Mouse (Mus musculus): ENCODE data around the gene Gm44965. TPM values are rescaled to one million over a fixed set of nuclear protein-coding genes. Genes with fewer than 3 reads are reported as not detected.
A peak's percentile ranks its signal among the peaks of the same experiment; 100 is the strongest.

The Gm44965 gene
- polyA plus RNA-seq, 1 experiment from 2014 or later = not detected

DNA sequence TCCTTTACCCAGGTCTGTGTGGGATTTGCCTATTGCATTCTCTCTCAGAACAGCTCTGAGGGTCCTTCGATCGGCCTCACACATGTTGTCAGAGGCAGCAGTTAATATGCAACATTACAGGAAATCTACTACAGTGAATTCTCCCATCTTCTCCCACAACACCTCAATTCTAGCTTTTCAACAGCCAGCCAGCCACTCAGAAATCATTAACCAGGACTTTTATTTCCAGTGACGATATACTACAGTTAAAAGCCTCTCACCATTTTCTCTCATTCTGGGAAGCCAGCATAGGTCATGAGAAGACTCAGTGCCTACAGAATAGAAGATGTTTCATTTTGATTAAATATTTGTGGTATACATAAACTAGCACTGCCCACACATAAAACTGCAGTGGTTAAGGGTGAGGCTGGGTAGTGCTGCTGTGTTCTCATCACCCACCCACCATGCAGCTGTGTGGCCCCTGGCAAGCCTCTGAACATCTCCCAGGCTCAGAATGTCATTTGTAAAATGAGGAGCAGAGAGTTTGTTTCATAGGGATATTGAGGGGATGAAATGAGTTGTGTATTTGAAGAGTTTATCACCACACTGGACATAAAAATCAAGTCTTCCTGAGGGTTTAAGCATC lies 2.4 kb upstream of the Gm44965 start:
- Histone ChIP-seq H3K36me3 (peaks cover 9% of the 10 kb centered on the region), H3K4me3 (no peak overlapping the region), H3K27me3 (replicated peaks) (no peaks in the 10 kb centered on the region), H3K9me3 (peaks cover 3% of the 10 kb centered on the region; the same call in 1 of the 2 replicates), H3K9ac (no peak overlapping the region), H3K4me2 (replicated peaks) (no peak overlapping the region), H3K27ac (no peak overlapping the region), H3K4me1 (peaks cover 21% of the 10 kb centered on the region)
- ATAC-seq (ENCODE audit: low FRiP score, low read depth) = no peak
- 33% methylated on average over 3 of the region's 3 CpGs for WGBS

DNA sequence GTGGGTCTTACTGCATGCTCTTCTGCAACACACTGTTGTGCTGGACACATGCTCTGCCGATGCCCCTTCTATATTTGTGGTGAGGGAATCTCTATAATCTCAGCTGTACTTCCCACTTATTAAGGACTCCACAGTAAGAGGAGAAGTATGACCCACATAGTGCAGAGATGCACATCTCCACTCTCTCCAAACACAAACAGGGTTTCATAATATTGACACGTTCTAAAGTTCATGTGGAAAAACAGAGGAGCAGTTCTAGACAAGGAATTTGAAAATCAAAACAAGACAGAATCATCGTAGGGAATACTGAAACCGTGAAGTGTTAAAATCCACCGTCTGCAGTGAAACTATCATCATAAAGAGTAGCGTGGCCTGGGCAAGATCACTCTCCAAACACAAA lies 1.9 kb upstream of the Gm44965 start:
- peaks cover 8% of the 10 kb centered on the region for H3K9me3 ChIP-seq
- WGBS = 90% methylated on average over 6 of the region's 6 CpGs
- no peak overlapping the region for H3K9ac ChIP-seq
- peaks cover 21% of the 10 kb centered on the region for H3K4me1 ChIP-seq
- H3K4me2 ChIP-seq (replicated peaks) = no peak overlapping the region
- H3K27ac ChIP-seq = no peak overlapping the region
- ATAC-seq (ENCODE audit: low FRiP score, low read depth) = no peak
- no peaks in the 10 kb centered on the region for H3K27me3 ChIP-seq (replicated peaks)
- peaks cover 15% of the 10 kb centered on the region for H3K36me3 ChIP-seq
- no peak overlapping the region for H3K4me3 ChIP-seq

DNA sequence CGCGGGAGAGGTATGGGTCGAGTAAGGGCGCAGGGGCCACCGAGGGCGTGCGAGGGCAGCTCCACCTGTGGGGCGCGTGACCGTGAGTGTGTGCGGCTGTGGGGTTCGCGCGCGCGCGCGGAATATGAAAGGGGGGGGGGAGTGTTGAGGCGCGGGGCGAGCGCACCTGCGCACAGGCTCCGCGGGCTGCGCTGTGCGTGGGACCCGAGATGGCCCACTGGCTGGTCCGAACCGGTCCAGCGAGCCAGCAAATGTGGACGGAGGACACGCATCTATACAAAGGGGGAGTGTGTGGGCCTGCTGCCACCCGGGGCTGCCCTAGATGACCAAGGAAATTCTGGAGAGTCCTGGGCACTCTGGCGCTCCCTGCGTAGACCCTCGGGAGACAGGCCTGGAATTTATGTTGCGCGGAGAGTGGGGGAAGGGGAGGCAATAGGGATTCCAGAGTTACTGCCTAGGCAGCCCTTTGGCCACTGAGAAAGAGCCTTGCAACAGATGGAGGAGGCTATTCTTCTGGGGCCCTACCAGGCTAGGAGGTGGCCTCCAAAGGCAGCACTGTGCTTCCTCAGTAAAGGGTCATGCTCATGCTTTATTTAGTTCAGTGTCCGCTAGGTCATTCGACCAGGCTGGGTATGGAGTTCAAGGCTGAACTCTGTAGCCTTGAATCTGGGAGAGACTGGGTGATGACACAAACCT lies 450 bp downstream of the Gm44965 start:
- Histone ChIP-seq H3K4me1 (peaks cover 21% of the 10 kb centered on the region), H3K4me2 (replicated peaks) (peak overlapping the region; percentile 66), H3K9me3 (peaks cover 23% of the 10 kb centered on the region), H3K27ac (peak overlapping the region; percentile 81), H3K36me3 (peaks cover 38% of the 10 kb centered on the region), H3K4me3 (peak overlapping the region; percentile 78), H3K27me3 (replicated peaks) (no peaks in the 10 kb centered on the region), H3K9ac (peak overlapping the region; percentile 88)
- ATAC-seq (ENCODE audit: low FRiP score, low read depth) = peak; percentile 74
- under 1% methylated on average over 38 of the region's 41 CpGs for WGBS

DNA sequence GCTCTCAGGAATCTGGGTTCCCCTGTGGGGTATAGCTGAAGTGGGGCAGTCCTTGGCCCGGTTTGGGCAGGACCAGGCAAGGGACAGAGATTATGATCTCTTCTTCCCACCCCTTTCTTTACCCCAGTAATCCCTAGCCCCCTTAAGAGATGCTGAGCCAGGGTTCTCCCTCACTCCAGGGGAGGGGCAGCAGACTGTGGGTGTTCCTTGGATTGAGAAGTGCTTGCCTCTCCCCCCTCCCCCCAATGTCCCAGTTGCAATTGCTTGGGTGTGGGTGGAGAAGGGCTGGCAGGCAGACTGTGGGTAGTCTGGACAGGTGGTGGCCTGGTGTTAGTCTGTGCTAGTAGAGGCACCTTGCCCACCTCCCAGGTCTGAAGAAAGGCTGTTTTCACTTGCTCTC lies 1.5 kb downstream of the Gm44965 start:
- no peak overlapping the region for H3K27ac ChIP-seq

DNA sequence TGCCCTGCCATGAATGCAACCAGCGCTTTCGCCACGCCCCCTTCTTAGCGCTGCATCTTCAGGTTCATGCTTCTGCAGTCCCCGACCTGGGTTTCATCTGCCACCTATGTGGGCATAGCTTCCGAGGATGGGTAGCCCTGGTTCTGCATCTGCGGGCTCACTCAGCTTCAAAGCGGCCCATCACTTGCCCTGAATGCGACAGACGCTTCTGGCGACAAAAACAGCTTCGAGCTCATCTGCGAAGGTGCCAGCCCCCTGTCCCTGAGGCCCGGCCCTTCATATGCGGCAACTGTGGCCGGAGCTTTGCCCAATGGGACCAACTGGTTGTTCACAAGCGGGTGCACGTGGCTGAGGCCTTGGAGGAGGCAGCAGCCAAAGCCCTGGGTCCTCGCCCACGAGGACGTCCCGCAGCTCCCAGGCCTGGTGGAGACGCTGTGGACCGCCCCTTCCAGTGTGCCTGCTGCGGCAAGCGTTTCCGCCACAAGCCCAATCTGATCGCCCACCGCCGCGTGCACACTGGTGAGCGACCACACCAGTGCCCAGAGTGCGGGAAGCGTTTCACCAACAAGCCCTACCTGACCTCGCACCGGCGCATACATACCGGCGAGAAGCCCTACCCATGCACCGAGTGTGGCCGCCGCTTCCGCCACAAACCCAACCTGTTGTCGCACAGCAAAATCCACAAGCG lies 2.9 kb downstream of the Gm44965 start:
- WGBS = 97% methylated on average over 45 of the region's 45 CpGs
- H3K27me3 ChIP-seq (replicated peaks) = no peaks in the 10 kb centered on the region
- H3K36me3 ChIP-seq = peaks cover 48% of the 10 kb centered on the region
- no peak overlapping the region for H3K27ac ChIP-seq
- H3K9ac ChIP-seq = no peak overlapping the region
- no peak overlapping the region for H3K4me3 ChIP-seq
- ATAC-seq (ENCODE audit: low FRiP score, low read depth) = no peak
- H3K4me2 ChIP-seq (replicated peaks) = no peak overlapping the region
- peaks cover 27% of the 10 kb centered on the region for H3K4me1 ChIP-seq
- H3K9me3 ChIP-seq = peaks cover 23% of the 10 kb centered on the region

More for the DNA sequence above, 1.5 kb downstream of the Gm44965 start:
- Histone ChIP-seq H3K4me2 (replicated peaks) (peak overlapping the region; percentile 66), H3K4me3 (no peak overlapping the region), H3K9me3 (peaks cover 23% of the 10 kb centered on the region), H3K9ac (peak overlapping the region; percentile 88; the same call in 1 of the 2 replicates), H3K36me3 (peaks cover 48% of the 10 kb centered on the region), H3K27me3 (replicated peaks) (no peaks in the 10 kb centered on the region), H3K4me1 (peaks cover 21% of the 10 kb centered on the region)
- 67% methylated on average over 1 of the region's 1 CpGs for WGBS
- no peak for ATAC-seq (ENCODE audit: low FRiP score, low read depth)

DNA sequence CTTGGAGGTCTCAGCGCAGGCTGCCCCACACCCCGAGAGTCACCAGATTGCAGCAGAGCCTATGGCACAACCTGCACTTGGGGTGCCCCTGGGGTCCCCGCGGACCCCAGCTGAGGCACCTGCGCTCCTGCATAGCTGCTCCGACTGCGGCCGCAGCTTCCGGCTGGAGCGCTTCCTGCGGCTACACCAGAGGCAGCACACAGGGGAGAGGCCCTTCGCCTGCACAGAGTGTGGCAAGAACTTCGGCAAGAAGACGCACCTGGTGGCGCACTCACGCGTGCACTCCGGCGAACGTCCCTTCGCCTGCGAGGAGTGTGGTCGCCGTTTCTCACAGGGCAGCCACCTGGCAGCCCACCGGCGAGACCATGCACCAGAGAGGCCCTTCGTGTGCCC lies 3.5 kb downstream of the Gm44965 start:
- Histone ChIP-seq H3K27me3 (replicated peaks) (no peaks in the 10 kb centered on the region), H3K9me3 (peaks cover 23% of the 10 kb centered on the region), H3K9ac (no peak overlapping the region), H3K4me2 (replicated peaks) (no peak overlapping the region), H3K4me1 (peaks cover 27% of the 10 kb centered on the region), H3K27ac (no peak overlapping the region), H3K36me3 (peaks cover 48% of the 10 kb centered on the region), H3K4me3 (no peak overlapping the region)
- 96% methylated on average over 27 of the region's 27 CpGs for WGBS
- ATAC-seq (ENCODE audit: low FRiP score, low read depth) = no peak

DNA sequence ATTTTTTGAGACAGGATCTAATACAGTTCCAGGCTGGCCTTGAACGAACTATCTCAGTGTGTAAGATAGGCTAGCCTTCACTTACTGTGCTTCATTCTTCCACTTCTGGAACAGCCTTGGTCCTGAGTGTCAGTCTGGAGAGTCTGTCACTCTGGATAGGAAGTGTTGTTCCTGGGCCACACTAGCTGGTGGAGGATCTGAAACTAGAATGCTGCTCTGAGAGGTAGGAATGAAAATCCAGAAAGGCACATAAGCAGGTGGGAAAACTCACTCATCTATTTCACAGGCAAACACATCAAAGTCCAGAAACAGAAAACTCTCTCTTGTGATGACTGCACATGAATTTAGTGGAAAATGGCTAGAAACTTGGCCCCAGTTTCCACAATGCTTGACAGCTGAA lies 6.9 kb downstream of the Gm44965 start:
- no peak overlapping the region for H3K27ac ChIP-seq
- H3K9me3 ChIP-seq = peaks cover 23% of the 10 kb centered on the region
- H3K36me3 ChIP-seq = peaks cover 45% of the 10 kb centered on the region
- H3K4me2 ChIP-seq (replicated peaks) = 0 out of 2 replicates have a peak overlapping the region, but pooled peaks have one; percentile 76
- no peak for ATAC-seq (ENCODE audit: low FRiP score, low read depth)
- H3K27me3 ChIP-seq (replicated peaks) = no peaks in the 10 kb centered on the region
- no peak overlapping the region for H3K4me3 ChIP-seq
- H3K4me1 ChIP-seq = peaks cover 13% of the 10 kb centered on the region
- H3K9ac ChIP-seq = no peak overlapping the region
- WGBS = 90% methylated on average over 1 of the region's 1 CpGs

DNA sequence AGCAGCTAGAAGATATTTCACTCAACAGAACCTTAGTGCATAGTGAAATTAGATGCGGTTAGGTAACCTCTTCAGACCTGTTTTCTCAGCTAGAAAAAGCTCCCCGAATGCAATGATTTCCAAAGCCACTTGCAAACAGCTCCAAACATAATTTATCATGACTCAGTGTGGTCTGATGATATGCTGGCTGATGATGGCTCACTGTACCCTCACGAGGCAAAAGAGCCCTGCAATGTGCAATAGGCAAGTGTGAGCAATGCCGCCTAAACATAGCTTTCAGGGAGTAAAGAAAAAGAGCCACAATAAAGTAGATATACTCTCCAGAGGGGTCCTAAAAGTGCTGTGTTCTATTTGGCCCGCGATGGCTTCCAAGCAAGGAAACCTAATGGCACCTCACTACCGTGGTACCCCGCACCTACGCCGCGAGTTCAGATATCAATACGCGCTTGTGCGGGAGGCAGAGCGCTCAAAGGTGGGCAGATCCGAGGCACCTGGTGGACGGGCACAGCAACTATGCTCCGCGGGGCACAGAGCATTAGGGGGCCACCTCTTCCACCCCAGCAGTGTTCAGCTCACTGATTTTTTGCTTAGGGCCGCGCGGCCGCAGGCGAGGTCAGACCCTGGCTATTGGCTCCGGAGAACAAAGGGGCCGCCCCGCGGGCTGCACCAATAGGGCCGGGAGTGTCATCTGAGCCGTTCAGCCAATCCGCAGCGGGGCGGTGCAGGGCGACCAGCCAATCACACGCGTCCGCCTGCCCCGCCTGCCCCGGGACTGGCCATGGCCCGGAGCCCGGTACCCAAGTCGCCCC lies 7.7 kb downstream of the Gm44965 start, which contains the start of gene Zfp775:
TSS of gene Zfp775 (plus strand) at position 793 of the 809 bp plus-strand sequence.
- peak within 1 kb of the TSS; percentile 76 for H3K4me2 ChIP-seq (replicated peaks)
- peaks cover 19% of the 10 kb centered on the region for H3K9me3 ChIP-seq
- H3K27ac ChIP-seq = peak within 1 kb of the TSS; percentile 77
- peaks cover 38% of the 10 kb centered on the region for H3K36me3 ChIP-seq
- H3K4me3 ChIP-seq = peak within 1 kb of the TSS; percentile 61
- H3K9ac ChIP-seq = peak within 1 kb of the TSS; percentile 78
- no peaks in the 10 kb centered on the region for H3K27me3 ChIP-seq (replicated peaks)
- 5% methylated on average over 42 of the region's 42 CpGs for WGBS
- ATAC-seq (ENCODE audit: low FRiP score, low read depth) = peak; percentile 99
- H3K4me1 ChIP-seq = peaks cover 13% of the 10 kb centered on the region

DNA sequence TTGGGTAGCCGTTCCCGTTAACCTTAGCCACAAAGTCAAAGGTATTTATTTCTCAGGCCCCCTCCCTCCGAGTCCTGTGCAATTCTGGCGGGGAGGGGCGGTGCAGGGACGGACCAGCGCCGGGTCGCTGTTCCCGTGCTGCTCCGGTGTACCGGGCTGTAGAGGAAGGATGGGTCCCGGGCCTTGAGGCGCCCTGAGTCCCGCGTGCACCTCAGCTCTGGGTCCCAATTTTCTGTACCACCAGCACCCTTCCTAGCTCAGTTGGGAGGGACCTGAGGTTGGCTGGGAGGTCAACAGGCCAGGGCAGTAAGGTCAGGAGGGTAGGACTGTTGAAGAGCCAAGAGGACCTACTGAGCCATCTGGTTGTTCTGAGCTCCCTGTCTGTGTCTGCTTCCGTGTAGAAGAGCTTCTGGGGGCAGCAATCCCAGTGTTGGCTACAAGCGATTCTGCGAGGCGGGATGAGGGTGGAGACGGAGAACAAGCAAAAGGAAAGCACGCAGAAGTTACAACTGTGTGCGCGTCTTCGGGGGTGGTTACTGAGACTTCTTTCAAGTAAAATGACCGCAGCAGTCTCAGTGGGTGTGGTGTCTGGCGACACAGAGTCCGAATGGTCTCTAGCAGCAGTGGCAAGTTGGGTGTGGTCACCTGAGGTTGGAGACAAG lies 8.5 kb downstream of the Gm44965 start:
- H3K36me3 ChIP-seq = peaks cover 30% of the 10 kb centered on the region
- peaks cover 13% of the 10 kb centered on the region for H3K4me1 ChIP-seq
- WGBS = under 1% methylated on average over 28 of the region's 28 CpGs
- peak; percentile 81 for ATAC-seq (ENCODE audit: low FRiP score, low read depth)
- peak overlapping the region; percentile 61 for H3K4me3 ChIP-seq
- H3K27me3 ChIP-seq (replicated peaks) = no peaks in the 10 kb centered on the region
- peak overlapping the region; percentile 78 for H3K9ac ChIP-seq
- peak overlapping the region; percentile 77; the same call in 1 of the 2 replicates for H3K27ac ChIP-seq
- peak overlapping the region; percentile 76 for H3K4me2 ChIP-seq (replicated peaks)
- peaks cover 12% of the 10 kb centered on the region for H3K9me3 ChIP-seq

DNA sequence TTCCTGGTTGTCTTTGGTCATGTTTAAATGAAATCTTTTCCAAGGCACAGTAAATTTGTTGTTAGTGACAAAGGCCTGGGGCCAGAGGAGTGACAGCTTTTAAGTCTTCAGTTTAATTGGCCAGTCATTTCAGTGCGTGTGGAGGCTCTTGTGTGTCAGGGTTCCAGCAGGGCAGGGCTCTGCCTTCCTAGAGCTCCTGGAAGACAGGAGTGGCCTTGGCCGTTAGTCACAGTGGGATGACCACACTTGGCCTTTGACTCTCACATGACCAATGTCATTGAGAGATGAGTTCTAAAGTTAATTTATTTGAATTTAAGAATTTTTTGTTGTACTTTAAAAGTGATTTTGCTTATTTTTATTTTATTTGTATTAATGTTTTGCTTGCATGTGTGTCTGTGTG lies 14.4 kb downstream of the Gm44965 start:
- 54% methylated on average over 2 of the region's 2 CpGs for WGBS
- ATAC-seq (ENCODE audit: low FRiP score, low read depth) = no peak
- Histone ChIP-seq H3K9me3 (no peaks in the 10 kb centered on the region), H3K4me2 (replicated peaks) (no peak overlapping the region), H3K27ac (no peak overlapping the region), H3K36me3 (peaks cover 2% of the 10 kb centered on the region; the same call in 1 of the 2 replicates), H3K9ac (no peak overlapping the region), H3K4me1 (peaks cover 2% of the 10 kb centered on the region; the same call in 1 of the 2 replicates), H3K4me3 (no peak overlapping the region), H3K27me3 (replicated peaks) (no peaks in the 10 kb centered on the region)

DNA sequence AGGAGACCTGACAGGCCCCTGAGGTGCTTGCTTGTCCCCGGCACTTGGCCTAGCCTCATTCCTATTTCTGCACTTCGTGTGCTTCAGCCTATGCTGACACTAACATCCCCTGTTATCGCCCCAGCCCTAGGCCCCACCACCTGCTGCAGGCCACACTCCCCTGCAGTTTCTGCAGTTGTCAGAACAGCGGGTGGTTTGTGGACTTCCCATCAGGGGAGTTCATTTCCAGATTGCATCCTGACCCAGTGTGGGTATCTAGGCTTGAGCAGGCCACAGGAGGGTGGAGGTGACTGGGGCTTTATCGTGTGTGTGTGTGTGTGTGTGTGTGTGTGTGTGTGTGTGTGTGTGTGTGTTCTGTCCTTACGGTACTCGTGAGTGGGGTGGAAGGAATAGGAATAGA lies 15.8 kb downstream of the Gm44965 start:
- H3K27ac ChIP-seq = no peak overlapping the region
- H3K9me3 ChIP-seq = no peaks in the 10 kb centered on the region
- WGBS = 52% methylated on average over 7 of the region's 7 CpGs
- no peak for ATAC-seq (ENCODE audit: low FRiP score, low read depth)
- H3K4me1 ChIP-seq = 0 out of 2 replicates have a peak, but pooled peaks cover 2% of the 10 kb centered on the region
- no peak overlapping the region for H3K9ac ChIP-seq
- H3K27me3 ChIP-seq (replicated peaks) = no peaks in the 10 kb centered on the region
- H3K4me3 ChIP-seq = no peak overlapping the region
- no peak overlapping the region for H3K4me2 ChIP-seq (replicated peaks)
- peaks cover 14% of the 10 kb centered on the region for H3K36me3 ChIP-seq

Measured in neural tube, embryonic 12.5 days (tissue).